Comparison of ENCODE assay signal across 8 mouse cellular contexts in genomic region chr10:121689591-121690314, GRCm38 (mm10). TPM values are rescaled to one million over a fixed set of nuclear protein-coding genes. Genes with fewer than 3 reads are reported as not detected.
A peak's percentile ranks its signal among the peaks of the same experiment; 100 is the strongest.
DNase-seq lines count a peak whose midpoint lies in the region; ATAC-seq and TF ChIP-seq lines count a peak whose summit lies in the region.

No protein-coding gene starts in this region.

- no peak; the same call in 1 of the 2 replicates for ATAC-seq in cerebellum, adult (ENCODE audit: insufficient number of reproducible peaks, low FRiP score, low TSS enrichment)
- ATAC-seq in inflammation-experienced regulatory T-cells, adult 6 months, result peak; percentile 17
- ATAC-seq in megakaryocyte, adult 5-6 weeks (ENCODE audit: poor library complexity, severe bottlenecking), result peak; percentile 79

- H3K27ac ChIP-seq in left cerebral cortex, adult 2 months, result no peak overlapping the region

- DNase-seq in cerebellum, adult 11 months, result peak; percentile 16
- peak; percentile 90 for DNase-seq in embryo, embryonic 10 days (ENCODE audit: low spot score)
- DNase-seq in gastrocnemius, postnatal 10 days, result peak; percentile 84
- peak; percentile 62 to 73 for DNase-seq in left cerebral cortex, adult 2 months (ENCODE audit: extremely low spot score in 1 of 2, low spot score in 2 of 2)
- peak; percentile 88 for DNase-seq in right cerebral cortex, postnatal 10 days (ENCODE audit: low spot score in 2 of 2)

- TF ChIP-seq CTCF in left cerebral cortex, adult 2 months (IDR thresholded peaks at IDR 0.05), result peak; percentile 78

- no peak overlapping the region for H3K4me3 ChIP-seq in left cerebral cortex, adult 2 months

- intact Hi-C loops in left cerebral cortex, adult 2 months (cut with DNase I), result loop anchor here (2.0 to 5.0 kb wide), 2 partner anchors 47 to 357 kb away; partner anchors contain the start of genes D930020B18Rik and Srgap1

RNA-seq across cellular contexts. Expression of gene D930020B18Rik, which starts 48.4 kb away (rescaled TPM):
- not detected for total RNA-seq in gastrocnemius, postnatal 10 days (2021)
- polyA plus RNA-seq in inflammation-experienced regulatory T-cells, adult 6 months (2017; shearing (Covaris generic)), result 1 to 10 TPM in 2 of 3 experiments, not detected in 1; 1.4 TPM
- under 1 TPM in 1 of 2 experiments, not detected in 1; 0.42 TPM for total RNA-seq in left cerebral cortex, adult 2 months (2021)
- total RNA-seq in megakaryocyte, adult 5-6 weeks (2015), result not detected in 2 replicates
- 0.33 TPM in 1 of 2 replicates, not detected in the other for total RNA-seq in megakaryocyte, adult 5-6 weeks (2017)

RNA-seq across cellular contexts. Expression of gene BC048403, which starts 50.0 kb away (rescaled TPM):
- 1 to 10 TPM; 1.6 to 2.4 TPM for total RNA-seq in gastrocnemius, postnatal 10 days (2021)
- 1 to 10 TPM; 2.8 to 4.6 (median 4.5) TPM for polyA plus RNA-seq in inflammation-experienced regulatory T-cells, adult 6 months (2017; shearing (Covaris generic))
- total RNA-seq in left cerebral cortex, adult 2 months (2021), result 10 to 100 TPM in 1 of 2 experiments, 1 to 10 TPM in 1; 9.9 to 10.4 TPM
- 7.0 and 8.5 TPM in 2 replicates for total RNA-seq in megakaryocyte, adult 5-6 weeks (2015)
- 1.1 and 2.7 TPM in 2 replicates for total RNA-seq in megakaryocyte, adult 5-6 weeks (2017)

Comparison
In these comparisons a context has a peak if more than half of its experiments do, and no peak if none do; other contexts are left out.
1. DNase-seq: peak in every context shown above with its lines; median percentile 90 in embryo, embryonic 10 days; 88 in right cerebral cortex, postnatal 10 days; 84 in gastrocnemius, postnatal 10 days; 68 in left cerebral cortex, adult 2 months; 16 in cerebellum, adult 11 months.